Mouse (Mus musculus) embryo, embryonic 10 days (tissue): ENCODE measurements at regions not wholly inside any gene's neighbourhood (a gene's known extent, or its start where the extent isn't known, plus 50 kb on each side); places are given as distances from the start of the nearest gene placed in this dataset.
A peak's percentile ranks its signal among the peaks of the same experiment; 100 is the strongest.

Experiments used
- DNase-seq: peaks from one replicate; pipeline ENCODE4 v3.0.0-alpha.2; 2015; ENCODE audit warnings: low spot score

GRCm38 (mm10) chr12:107759291-107759690 is 244.1 kb downstream of the Bcl11b start:
- DNase-seq = no peak

GRCm38 (mm10) chr12:107759911-107760310 is 243.5 kb downstream of the Bcl11b start:
- DNase-seq = no peak

GRCm38 (mm10) chr12:107762140-107762539 is 241.3 kb downstream of the Bcl11b start:
- DNase-seq = no peak

GRCm38 (mm10) chr12:107769801-107770515 is 233.4 kb downstream of the Bcl11b start:
- DNase-seq = no peak

GRCm38 (mm10) chr12:107770516-107770836 is 232.9 kb downstream of the Bcl11b start:
- no peak for DNase-seq

GRCm38 (mm10) chr12:107771325-107771724 is 232.1 kb downstream of the Bcl11b start:
- no peak for DNase-seq

GRCm38 (mm10) chr12:107771809-107772208 is 231.6 kb downstream of the Bcl11b start:
- DNase-seq = no peak

- no peak for DNase-seq
Observed at GRCm38 (mm10) chr12:107778046-107778445, 225.4 kb downstream of the Bcl11b start.

GRCm38 (mm10) chr12:107779306-107780057 is 223.9 kb downstream of the Bcl11b start:
- DNase-seq = no peak

- no peak for DNase-seq
Observed at GRCm38 (mm10) chr12:107782147-107782546, 221.3 kb downstream of the Bcl11b start.

GRCm38 (mm10) chr12:107783831-107784230 is 219.6 kb downstream of the Bcl11b start:
- DNase-seq = no peak

- DNase-seq = no peak
Observed at GRCm38 (mm10) chr12:107789818-107790217, 213.6 kb downstream of the Bcl11b start.

- DNase-seq = no peak
Observed at GRCm38 (mm10) chr12:107800296-107800695, 203.1 kb downstream of the Bcl11b start.

GRCm38 (mm10) chr12:107807634-107808033 is 195.8 kb downstream of the Bcl11b start:
- peak; percentile 78 for DNase-seq

GRCm38 (mm10) chr12:107808158-107808715 is 195.2 kb downstream of the Bcl11b start:
- peak; percentile 59 for DNase-seq

- DNase-seq = peak; percentile 23
Observed at GRCm38 (mm10) chr12:107811231-107811630, 192.2 kb downstream of the Bcl11b start.

- peak; percentile 53 for DNase-seq
Observed at GRCm38 (mm10) chr12:107812549-107813335, 190.7 kb downstream of the Bcl11b start.

- DNase-seq = no peak
Observed at GRCm38 (mm10) chr12:107814926-107815325, 188.5 kb downstream of the Bcl11b start.

- no peak for DNase-seq
Observed at GRCm38 (mm10) chr12:107823768-107824394, 179.5 kb downstream of the Bcl11b start.

- DNase-seq = no peak
Observed at GRCm38 (mm10) chr12:107825921-107826320, 177.5 kb downstream of the Bcl11b start.

- no peak for DNase-seq
Observed at GRCm38 (mm10) chr12:107831400-107832128, 171.8 kb downstream of the Bcl11b start.
